Comparison of ENCODE assay signal across 19 mouse cellular contexts in genomic region chr2:121153100-121153499, GRCm38 (mm10). TPM values are rescaled to one million over a fixed set of nuclear protein-coding genes. Genes with fewer than 3 reads are reported as not detected.
DNase-seq lines count a peak whose midpoint lies in the region; ATAC-seq and TF ChIP-seq lines count a peak whose summit lies in the region.
"Had no signal": no experiment of that assay in that cellular context is flagged by ENCODE, and none has a peak within 500 bp of the region (broad histone marks: within the 10 kb centered on the region; RNA-seq: fewer than 3 reads in every experiment).

No protein-coding gene starts in this region.

- H3K27ac ChIP-seq in hindbrain, postnatal 0 days = no peak overlapping the region
- no peak overlapping the region for H3K27ac ChIP-seq in hindbrain, embryonic 13.5 days
- no peak overlapping the region for H3K27ac ChIP-seq in lung, postnatal 0 days (ENCODE audit: low read length)
- H3K27ac ChIP-seq: embryonic facial prominence, embryonic 12.5 days; midbrain, embryonic 12.5 days had no signal

- no peak overlapping the region for H3K9ac ChIP-seq in hindbrain, postnatal 0 days (replicated peaks; ENCODE audit: low read length)
- no peak overlapping the region for H3K9ac ChIP-seq in hindbrain, embryonic 13.5 days
- H3K9ac ChIP-seq in lung, postnatal 0 days (replicated peaks; ENCODE audit: low read depth) = no peak overlapping the region
- H3K9ac ChIP-seq: embryonic facial prominence, embryonic 12.5 days; midbrain, embryonic 12.5 days had no signal

- H3K27me3 ChIP-seq in hindbrain, postnatal 0 days (ENCODE audit: insufficient read depth, low read length) = no peaks in the 10 kb centered on the region
- H3K27me3 ChIP-seq in hindbrain, embryonic 13.5 days = no peaks in the 10 kb centered on the region
- no peaks in the 10 kb centered on the region for H3K27me3 ChIP-seq in lung, postnatal 0 days (replicated peaks; ENCODE audit: insufficient read depth, low read length)
- H3K27me3 ChIP-seq: embryonic facial prominence, embryonic 12.5 days; midbrain, embryonic 12.5 days had no signal

- H3K4me3 ChIP-seq in hindbrain, postnatal 0 days (ENCODE audit: low read length) = no peak overlapping the region
- no peak overlapping the region for H3K4me3 ChIP-seq in hindbrain, embryonic 13.5 days
- H3K4me3 ChIP-seq in lung, postnatal 0 days (ENCODE audit: low read depth, low read length) = no peak overlapping the region
- no peak overlapping the region for H3K4me3 ChIP-seq in lung, adult 2 months (replicated peaks; ENCODE audit: extremely low read depth, low read depth, low read length)
- H3K4me3 ChIP-seq: embryonic facial prominence, embryonic 12.5 days; midbrain, embryonic 12.5 days had no signal

- TF ChIP-seq CTCF in hindbrain, postnatal 0 days (IDR thresholded peaks at IDR 0.05; ENCODE audit: low read depth) = 0 out of 2 replicates have a peak, but pooled peaks have one; percentile 6
- TF ChIP-seq CTCF in lung, postnatal 0 days (IDR thresholded peaks at IDR 0.05) = peak; percentile 51
- TF ChIP-seq CTCF in lung, adult 2 months (IDR thresholded peaks at IDR 0.05; ENCODE audit: insufficient read depth, low read length) = no peak

- no peak overlapping the region for H3K4me2 ChIP-seq in hindbrain, postnatal 0 days (ENCODE audit: low read depth, low read length)
- no peak overlapping the region for H3K4me2 ChIP-seq in hindbrain, embryonic 13.5 days
- H3K4me2 ChIP-seq in lung, postnatal 0 days (replicated peaks; ENCODE audit: low read depth, low read length) = no peak overlapping the region
- H3K4me2 ChIP-seq: embryonic facial prominence, embryonic 12.5 days; midbrain, embryonic 12.5 days had no signal

- ATAC-seq in hindbrain, postnatal 0 days = no peak
- ATAC-seq in hindbrain, embryonic 13.5 days (ENCODE audit: low FRiP score) = no peak
- ATAC-seq in lung, postnatal 0 days = no peak
- ATAC-seq in megakaryocyte progenitor cell, adult 5-6 weeks (replicated peaks; ENCODE audit: poor library complexity) = peak; percentile 46; the same call in 1 of the 2 replicates
- ATAC-seq: intestine, embryonic 16.5 days had no signal

- no peaks in the 10 kb centered on the region for H3K4me1 ChIP-seq in hindbrain, postnatal 0 days (ENCODE audit: insufficient read depth, low read length)
- no peaks in the 10 kb centered on the region for H3K4me1 ChIP-seq in hindbrain, embryonic 13.5 days (replicated peaks)
- no peaks in the 10 kb centered on the region for H3K4me1 ChIP-seq in lung, postnatal 0 days (ENCODE audit: insufficient read depth, low read depth, low read length)
- H3K4me1 ChIP-seq in lung, adult 2 months (ENCODE audit: control insufficient read depth, insufficient read depth, low read length) = no peaks in the 10 kb centered on the region
- H3K4me1 ChIP-seq: embryonic facial prominence, embryonic 12.5 days; midbrain, embryonic 12.5 days had no signal

- TF ChIP-seq EP300 in lung, postnatal 0 days (IDR thresholded peaks at IDR 0.05) = no peak

- DNase-seq in hindbrain, postnatal 0 days (ENCODE audit: low spot score) = no peak
- peak; percentile 30 for DNase-seq in lung, postnatal 0 days (ENCODE audit: low spot score)
- DNase-seq in lung, adult 2 months = no peak
- DNase-seq in NIH3T3 (ENCODE audit: low read depth) = peak; percentile 14
- no peak for DNase-seq in urinary bladder, postnatal 36 days (ENCODE audit: low spot score in 2 of 2)
- DNase-seq in ovary, adult 18-20 months (ENCODE audit: low spot score) = no peak
- DNase-seq: cerebellum, adult 9-11 months; heart, adult 18-20 months; heart, postnatal 14 days; lung, postnatal 36 days; right cerebral cortex, postnatal 4 days had no signal

- 91% methylated on average over 3 of the region's 3 CpGs for WGBS in hindbrain, postnatal 0 days
- WGBS in hindbrain, embryonic 13.5 days = 85% methylated on average over 3 of the region's 3 CpGs
- WGBS in lung, postnatal 0 days = 80% methylated on average over 3 of the region's 3 CpGs
- WGBS in lung, adult 2 months = 91% methylated on average over 3 of the region's 3 CpGs

- H3K36me3 ChIP-seq in hindbrain, postnatal 0 days (ENCODE audit: insufficient read depth, low read length) = peaks cover 34% of the 10 kb centered on the region
- peaks cover 68% of the 10 kb centered on the region for H3K36me3 ChIP-seq in hindbrain, embryonic 13.5 days
- H3K36me3 ChIP-seq in lung, postnatal 0 days (ENCODE audit: insufficient read depth, low read length) = 0 out of 2 replicates have a peak, but pooled peaks cover 5% of the 10 kb centered on the region

- no peak for TF ChIP-seq POLR2A in lung, adult 2 months (IDR thresholded peaks at IDR 0.05; ENCODE audit: borderline replicate concordance, extremely low read depth, low read depth, low read length)

- no peaks in the 10 kb centered on the region for H3K9me3 ChIP-seq in hindbrain, postnatal 0 days (ENCODE audit: low read length)
- no peaks in the 10 kb centered on the region for H3K9me3 ChIP-seq in hindbrain, embryonic 13.5 days
- no peaks in the 10 kb centered on the region for H3K9me3 ChIP-seq in lung, postnatal 0 days (ENCODE audit: low read length)
- H3K9me3 ChIP-seq: embryonic facial prominence, embryonic 12.5 days; G1E; midbrain, embryonic 12.5 days had no signal

RNA-seq across cellular contexts. Expression of gene Lcmt2, which starts 12.6 kb away (rescaled TPM):
- 9.6 and 10.1 TPM in 2 replicates for total RNA-seq in hindbrain, postnatal 0 days (2014; rRNA removed)
- polyA plus RNA-seq in hindbrain, postnatal 0 days (2015; fragmentation: Nextera tagmentation; extraction: Ambion mirVana) = 11.4 and 14.2 TPM in 2 replicates
- polyA plus RNA-seq in hindbrain, embryonic 13.5 days (2015; fragmentation: Nextera tagmentation; extraction: Ambion mirVana) = 23.9 and 24.5 TPM in 2 replicates
- 19.3 and 21.8 TPM in 2 replicates for polyA plus RNA-seq in lung, postnatal 0 days (2015; fragmentation: Nextera tagmentation; extraction: Ambion mirVana)
- 8.7 and 9.1 TPM in 2 replicates for polyA plus RNA-seq in lung, adult 2 months (2012; rRNA removed)
- 11.7 and 12.8 TPM in 2 replicates for total RNA-seq in megakaryocyte progenitor cell, adult 5-6 weeks (2015)
- 8.4 and 9.7 TPM in 2 replicates for total RNA-seq in megakaryocyte progenitor cell, adult 5-6 weeks (2017)

RNA-seq across cellular contexts. Expression of gene Adal, which starts 12.9 kb away (rescaled TPM):
- 17.6 and 22.4 TPM in 2 replicates for total RNA-seq in hindbrain, postnatal 0 days (2014; rRNA removed)
- polyA plus RNA-seq in hindbrain, postnatal 0 days (2015; fragmentation: Nextera tagmentation; extraction: Ambion mirVana) = 18.0 and 18.4 TPM in 2 replicates
- polyA plus RNA-seq in hindbrain, embryonic 13.5 days (2015; fragmentation: Nextera tagmentation; extraction: Ambion mirVana) = 32.0 and 33.0 TPM in 2 replicates
- 12.7 and 13.5 TPM in 2 replicates for polyA plus RNA-seq in lung, postnatal 0 days (2015; fragmentation: Nextera tagmentation; extraction: Ambion mirVana)
- polyA plus RNA-seq in lung, adult 2 months (2012; rRNA removed) = 3.4 and 4.5 TPM in 2 replicates
- total RNA-seq in megakaryocyte progenitor cell, adult 5-6 weeks (2015) = 12.2 and 12.4 TPM in 2 replicates
- 10.6 and 15.4 TPM in 2 replicates for total RNA-seq in megakaryocyte progenitor cell, adult 5-6 weeks (2017)

RNA-seq across cellular contexts. Expression of gene Tubgcp4, which starts 17.4 kb away (rescaled TPM):
- total RNA-seq in hindbrain, postnatal 0 days (2014; rRNA removed) = 20.2 and 33.6 TPM in 2 replicates
- polyA plus RNA-seq in hindbrain, postnatal 0 days (2015; fragmentation: Nextera tagmentation; extraction: Ambion mirVana) = 26.1 and 27.6 TPM in 2 replicates
- 55.4 and 56.3 TPM in 2 replicates for polyA plus RNA-seq in hindbrain, embryonic 13.5 days (2015; fragmentation: Nextera tagmentation; extraction: Ambion mirVana)
- 18.6 and 22.0 TPM in 2 replicates for polyA plus RNA-seq in lung, postnatal 0 days (2015; fragmentation: Nextera tagmentation; extraction: Ambion mirVana)
- polyA plus RNA-seq in lung, adult 2 months (2012; rRNA removed) = 18.9 and 26.5 TPM in 2 replicates
- 36.4 and 38.9 TPM in 2 replicates for total RNA-seq in megakaryocyte progenitor cell, adult 5-6 weeks (2015)
- 28.8 and 39.3 TPM in 2 replicates for total RNA-seq in megakaryocyte progenitor cell, adult 5-6 weeks (2017)

RNA-seq across cellular contexts. Expression of gene Zscan29, which starts 17.8 kb away (rescaled TPM):
- 3.2 and 5.7 TPM in 2 replicates for total RNA-seq in hindbrain, postnatal 0 days (2014; rRNA removed)
- polyA plus RNA-seq in hindbrain, postnatal 0 days (2015; fragmentation: Nextera tagmentation; extraction: Ambion mirVana) = 5.3 and 5.5 TPM in 2 replicates
- 8.3 and 9.9 TPM in 2 replicates for polyA plus RNA-seq in hindbrain, embryonic 13.5 days (2015; fragmentation: Nextera tagmentation; extraction: Ambion mirVana)
- 7.8 and 8.6 TPM in 2 replicates for polyA plus RNA-seq in lung, postnatal 0 days (2015; fragmentation: Nextera tagmentation; extraction: Ambion mirVana)
- polyA plus RNA-seq in lung, adult 2 months (2012; rRNA removed) = 3.6 and 4.7 TPM in 2 replicates
- total RNA-seq in megakaryocyte progenitor cell, adult 5-6 weeks (2015) = 18.8 and 21.2 TPM in 2 replicates
- total RNA-seq in megakaryocyte progenitor cell, adult 5-6 weeks (2017) = 18.7 and 25.4 TPM in 2 replicates

RNA-seq across cellular contexts. Expression of gene Tgm7, which starts 43.5 kb away (rescaled TPM):
- not detected in 2 replicates for total RNA-seq in hindbrain, postnatal 0 days (2014; rRNA removed)
- not detected in 2 replicates for polyA plus RNA-seq in hindbrain, postnatal 0 days (2015; fragmentation: Nextera tagmentation; extraction: Ambion mirVana)
- polyA plus RNA-seq in hindbrain, embryonic 13.5 days (2015; fragmentation: Nextera tagmentation; extraction: Ambion mirVana) = not detected in 2 replicates
- not detected in 2 replicates for polyA plus RNA-seq in lung, postnatal 0 days (2015; fragmentation: Nextera tagmentation; extraction: Ambion mirVana)
- not detected in 2 replicates for polyA plus RNA-seq in lung, adult 2 months (2012; rRNA removed)
- total RNA-seq in megakaryocyte progenitor cell, adult 5-6 weeks (2015) = not detected in 2 replicates
- not detected in 2 replicates for total RNA-seq in megakaryocyte progenitor cell, adult 5-6 weeks (2017)
- total RNA-seq: heart, adult 18-20 months; heart, postnatal 14 days had no signal
- polyA plus RNA-seq: embryonic facial prominence, embryonic 12.5 days; forebrain, embryonic 11.5 days; G1E; midbrain, embryonic 12.5 days; neural tube, embryonic 11.5 days had no signal

Comparison
In these comparisons a context has a peak if more than half of its experiments do, and no peak if none do; other contexts are left out.
1. DNase-seq: peak in lung, postnatal 0 days (single experiment) and NIH3T3 (single experiment); none in hindbrain, postnatal 0 days (single experiment), lung, adult 2 months (single experiment), urinary bladder, postnatal 36 days (0 of 2) and ovary, adult 18-20 months (single experiment).